In genomic region chr10:116930506-116930905, GRCm38 (mm10) we compare ENCODE assay signal across 15 mouse cellular contexts. TPM values are rescaled to one million over a fixed set of nuclear protein-coding genes. Genes with fewer than 3 reads are reported as not detected.
DNase-seq lines count a peak whose midpoint lies in the region; TF ChIP-seq lines count a peak whose summit lies in the region.
"Had no signal": no experiment of that assay in that cellular context is flagged by ENCODE, and none has a peak within 500 bp of the region (broad histone marks: within the 10 kb centered on the region; RNA-seq: fewer than 3 reads in every experiment).

No protein-coding gene starts in this region.

- peak; percentile 86 for DNase-seq in CD4-positive helper T cell, adult 2 months (ENCODE audit: low read depth, low spot score)
- DNase-seq in MEL (ENCODE audit: low read depth, low spot score) = peak; percentile 64
- peak; percentile 51 for DNase-seq in lung, postnatal 10 days
- peak; percentile 79 for DNase-seq in spleen, postnatal 36 days (ENCODE audit: low spot score in 2 of 2)
- no peak for DNase-seq in cerebellum, postnatal 36 days
- no peak for DNase-seq in cerebellum, postnatal 25 days
- no peak for DNase-seq in frontal cortex, postnatal 10 days (ENCODE audit: low spot score in 2 of 2)
- DNase-seq in kidney, adult 18-20 months = no peak
- DNase-seq: cerebellum, adult 8-10 months; gastrocnemius, postnatal 10 days had no signal

- H3K4me3 ChIP-seq in MEL (ENCODE audit: control insufficient read depth in 1 of 2, insufficient read depth in 1 of 2, low read depth in 2 of 2, low read length in 2 of 2) = no peak overlapping the region
- H3K4me3 ChIP-seq: limb, embryonic 13.5 days; midbrain, embryonic 10.5 days; neural tube, embryonic 15.5 days had no signal

- H3K36me3 ChIP-seq in MEL (ENCODE audit: control insufficient read depth in 1 of 2, insufficient read depth in 2 of 2, low read length in 2 of 2) = peaks cover 10 to 13% of the 10 kb centered on the region in 2 experiments

- no peak for TF ChIP-seq RAD21 in MEL (IDR thresholded peaks at IDR 0.05; ENCODE audit: low read depth, low read length)

- no peak; a peak in 1 of 4 replicates for TF ChIP-seq EP300 in MEL (IDR thresholded peaks at IDR 0.05; ENCODE audit: low read depth in 1 of 2, low read length in 2 of 2)

- peaks cover 0 to 9% of the 10 kb centered on the region in 2 experiments; a peak in 2 of 4 replicates for H3K4me1 ChIP-seq in MEL (ENCODE audit: control insufficient read depth in 1 of 2, insufficient read depth in 2 of 2, low read length in 2 of 2)
- H3K4me1 ChIP-seq: limb, embryonic 13.5 days; midbrain, embryonic 10.5 days; neural tube, embryonic 15.5 days had no signal

- H3K79me2 ChIP-seq in MEL (ENCODE audit: control insufficient read depth, insufficient read depth, low read length, poor library complexity) = no peaks in the 10 kb centered on the region

- no peak for TF ChIP-seq POLR2A in MEL (IDR thresholded peaks at IDR 0.05; ENCODE audit: control insufficient read depth in 1 of 2, insufficient read depth in 1 of 2, low read depth in 1 of 2, low read length in 2 of 2, poor library complexity in 1 of 2)

- H3K27me3 ChIP-seq in MEL (ENCODE audit: control insufficient read depth in 1 of 2, insufficient read depth in 2 of 2, low read length in 2 of 2) = no peaks in the 10 kb centered on the region
- H3K27me3 ChIP-seq: limb, embryonic 13.5 days; neural tube, embryonic 15.5 days had no signal

- no peak overlapping the region; the same call in 1 of the 2 replicates for H3K9ac ChIP-seq in MEL (ENCODE audit: control insufficient read depth, low read depth, low read length, poor library complexity, severe bottlenecking)
- H3K9ac ChIP-seq: limb, embryonic 13.5 days; neural tube, embryonic 15.5 days had no signal

- no peak for TF ChIP-seq CTCF in MEL (IDR thresholded peaks at IDR 0.05 in 2 of 3, conservative IDR thresholded peaks at IDR 0.05 in 1 of 3; ENCODE audit: control insufficient read depth in 1 of 3, insufficient read depth in 1 of 3, low read depth in 2 of 3, low read length in 3 of 3, poor library complexity in 1 of 3, severe bottlenecking in 1 of 3)

- peak overlapping the region; percentile 36; the same call in 1 of the 2 replicates for H3K27ac ChIP-seq in MEL (ENCODE audit: control insufficient read depth, low read depth, low read length)
- H3K27ac ChIP-seq: kidney, postnatal 0 days; limb, embryonic 13.5 days; midbrain, embryonic 10.5 days; neural tube, embryonic 15.5 days had no signal

- no peaks in the 10 kb centered on the region for H3K9me3 ChIP-seq in MEL (replicated peaks; ENCODE audit: insufficient read depth, low read length)
- H3K9me3 ChIP-seq: limb, embryonic 13.5 days; midbrain, embryonic 10.5 days; neural tube, embryonic 15.5 days had no signal

TF ChIP-seq in MEL, 35 proteins besides CTCF, POLR2A, EP300 and RAD21:
- TF ChIP-seq MEF2A (IDR thresholded peaks at IDR 0.05; ENCODE audit: extremely low read depth, insufficient replicate concordance, low read depth, low read length, poor library complexity, severe bottlenecking) (no peak), MXI1 (IDR thresholded peaks at IDR 0.05; ENCODE audit: low read depth, low read length) (no peak), ELF1 (IDR thresholded peaks at IDR 0.05; ENCODE audit: low read depth, low read length) (no peak), GATA1 (IDR thresholded peaks at IDR 0.05; ENCODE audit: low read depth, low read length) (no peak), NELFE (IDR thresholded peaks at IDR 0.05; ENCODE audit: low read depth, low read length) (no peak), KAT2A (conservative IDR thresholded peaks at IDR 0.05; ENCODE audit: low read depth, low read length) (no peak), ETS1 (IDR thresholded peaks at IDR 0.05; ENCODE audit: low read depth, low read length) (no peak), MYB (IDR thresholded peaks at IDR 0.05; ENCODE audit: low read depth, low read length) (no peak), CHD2 (IDR thresholded peaks at IDR 0.05; ENCODE audit: low read length) (no peak), ZKSCAN1 (IDR thresholded peaks at IDR 0.05; ENCODE audit: low read depth, low read length) (no peak), SIN3A (IDR thresholded peaks at IDR 0.05; ENCODE audit: low read length) (no peak), ZC3H11A (IDR thresholded peaks at IDR 0.05; ENCODE audit: low read depth, low read length) (no peak), USF1 (IDR thresholded peaks at IDR 0.05; ENCODE audit: low read depth, low read length) (no peak), POLR2AphosphoS5 (IDR thresholded peaks at IDR 0.05; ENCODE audit: borderline replicate concordance, low read depth, low read length) (no peak), POLR2AphosphoS2 (IDR thresholded peaks at IDR 0.05; ENCODE audit: low read length) (no peak), MAX (IDR thresholded peaks at IDR 0.05; ENCODE audit: low read length) (no peak), GABPA (IDR thresholded peaks at IDR 0.05; ENCODE audit: low read depth, low read length) (no peak), CHD1 (IDR thresholded peaks at IDR 0.05; ENCODE audit: low read depth, low read length) (no peak), MAFK (IDR thresholded peaks at IDR 0.05; ENCODE audit: borderline replicate concordance, low read depth, low read length) (no peak), MAZ (IDR thresholded peaks at IDR 0.05; ENCODE audit: low read depth, low read length) (no peak)
TF ChIP-seq in MEL: peak in this region for 0.

RNA-seq across cellular contexts. Expression of gene Rab3ip, which starts 20.1 kb away (rescaled TPM):
- total RNA-seq in MEL (2012; rRNA removed) = 15.2 and 16.8 TPM in 2 replicates
- polyA plus RNA-seq in MEL (2012; ENCODE audit: insufficient read depth in 1 of 2, insufficient read length in 2 of 2, low read depth in 1 of 2, low replicate concordance in 2 of 2, missing spikeins in 1 of 2) = 10 to 100 TPM in 1 of 2 experiments, not detected in 1; 23.2 TPM

RNA-seq across cellular contexts. Expression of gene Myrfl, which starts 33.8 kb away (rescaled TPM):
- not detected in 2 replicates for total RNA-seq in MEL (2012; rRNA removed)
- polyA plus RNA-seq in MEL (2012; ENCODE audit: insufficient read depth in 1 of 2, insufficient read length in 2 of 2, low read depth in 1 of 2, low replicate concordance in 2 of 2, missing spikeins in 1 of 2) = under 1 TPM in 1 of 2 experiments, not detected in 1; 0.03 TPM
- polyA plus RNA-seq: neural tube, embryonic 15.5 days had no signal

RNA-seq across cellular contexts. Expression of gene Gm10271, which starts 41.9 kb away (rescaled TPM):
- not detected in 2 replicates for total RNA-seq in MEL (2012; rRNA removed)
- not detected for polyA plus RNA-seq in MEL (2012; ENCODE audit: insufficient read depth in 1 of 2, insufficient read length in 2 of 2, low read depth in 1 of 2, low replicate concordance in 2 of 2, missing spikeins in 1 of 2)
- total RNA-seq: gastrocnemius, postnatal 10 days; heart, postnatal 10 days had no signal
- polyA plus RNA-seq: kidney, postnatal 0 days; limb, embryonic 13.5 days; midbrain, embryonic 10.5 days; neural tube, embryonic 15.5 days had no signal

RNA-seq across cellular contexts. Expression of gene Best3, which starts 55.6 kb away (rescaled TPM):
- not detected in 2 replicates for total RNA-seq in MEL (2012; rRNA removed)
- polyA plus RNA-seq in MEL (2012; ENCODE audit: insufficient read depth in 1 of 2, insufficient read length in 2 of 2, low read depth in 1 of 2, low replicate concordance in 2 of 2, missing spikeins in 1 of 2) = not detected

Comparison
In these comparisons a context has a peak if more than half of its experiments do, and no peak if none do; other contexts are left out.
1. DNase-seq: peak in CD4-positive helper T cell, adult 2 months (single experiment), MEL (single experiment), lung, postnatal 10 days (single experiment) and spleen, postnatal 36 days (2 of 2); none in cerebellum, postnatal 36 days (0 of 2), cerebellum, postnatal 25 days (0 of 2), frontal cortex, postnatal 10 days (0 of 2) and kidney, adult 18-20 months (single experiment).